Mouse (Mus musculus): ENCODE data around the gene Ddx39b. TPM values are rescaled to one million over a fixed set of nuclear protein-coding genes. Genes with fewer than 3 reads are reported as not detected.

The Ddx39b gene
- polyA plus RNA-seq, 1 experiment from 2014 or later: 385 TPM

DNA sequence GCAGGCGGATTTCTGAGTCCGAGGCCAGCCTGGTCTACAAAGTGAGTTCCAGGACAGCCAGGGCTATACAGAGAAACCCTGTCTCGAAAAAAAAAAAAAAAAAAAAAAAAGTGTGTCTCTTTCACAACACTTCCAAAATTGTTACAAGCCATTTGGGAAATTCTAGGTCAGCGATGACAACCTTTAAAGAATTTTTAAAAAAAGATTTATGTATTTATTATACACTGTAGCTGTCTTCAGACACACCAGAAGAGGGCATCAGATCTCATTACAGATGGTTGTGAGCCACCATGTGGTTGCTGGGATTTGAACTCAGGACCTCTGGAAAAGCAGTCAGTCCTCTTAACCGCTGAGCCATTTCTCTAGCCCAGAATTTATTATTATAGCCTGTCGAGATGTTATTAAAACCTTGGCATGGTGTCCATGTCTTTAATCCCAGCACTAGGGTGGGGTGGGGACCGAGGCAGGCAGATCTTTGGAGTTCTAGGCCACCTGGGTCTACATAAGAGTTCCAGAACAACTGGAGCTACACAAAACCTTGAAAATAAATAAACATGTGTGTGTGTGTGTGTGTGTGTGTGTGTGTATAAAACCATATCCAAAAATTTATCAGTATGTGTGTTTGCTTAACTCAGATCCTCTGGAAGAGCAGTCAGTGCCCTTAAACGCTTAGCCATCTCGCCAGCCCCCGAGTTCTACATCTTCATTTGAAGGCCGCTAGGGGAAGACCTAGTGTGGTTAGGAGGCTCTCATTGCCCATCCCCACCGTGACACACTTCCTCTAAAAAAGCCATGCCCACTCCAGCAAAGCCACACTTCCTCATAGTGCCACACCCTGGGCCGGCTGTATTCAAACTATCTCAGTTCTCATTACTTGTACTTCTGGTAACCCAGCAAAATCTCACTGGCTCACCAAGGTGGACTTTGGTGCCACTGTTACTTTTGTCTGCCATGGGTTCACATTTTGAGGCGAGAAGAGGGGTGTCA, 17.2 kb downstream of the Ddx39b start:
- ATAC-seq (ENCODE audit: low read depth): no peak
- Histone ChIP-seq H3K4me3 (no peak overlapping the region), H3K4me1 (replicated peaks) (peaks cover 12% of the 10 kb centered on the region), H3K36me3 (peaks cover 9% of the 10 kb centered on the region), H3K27me3 (peaks cover 13% of the 10 kb centered on the region), H3K4me2 (no peak overlapping the region), H3K9ac (no peak overlapping the region), H3K27ac (replicated peaks) (no peak overlapping the region), H3K9me3 (no peaks in the 10 kb centered on the region)
- 68% methylated on average over 13 of the region's 14 CpGs for WGBS

DNA sequence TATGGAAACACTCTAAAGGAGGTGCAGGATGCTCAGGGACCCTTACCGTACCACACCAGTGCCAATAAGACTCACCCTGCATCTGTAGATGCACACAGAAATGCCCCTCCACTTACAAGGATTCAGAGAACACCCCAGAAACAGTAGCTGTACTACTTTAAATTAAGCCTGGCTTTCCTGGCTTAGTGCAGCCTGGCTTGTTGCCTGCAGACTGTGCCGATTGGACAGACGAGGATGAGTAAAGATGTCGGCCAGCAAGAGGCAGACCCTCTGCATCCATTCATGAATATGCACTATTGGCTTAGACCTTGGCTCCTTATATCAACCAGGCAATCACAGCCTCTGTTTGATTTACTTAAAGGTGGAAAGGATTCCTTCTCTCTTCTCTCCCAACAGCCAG, 18.1 kb downstream of the Ddx39b start:
- Histone ChIP-seq H3K36me3 (peaks cover under 1% of the 10 kb centered on the region; the same call in 1 of the 2 replicates), H3K4me1 (replicated peaks) (peaks cover 12% of the 10 kb centered on the region), H3K9me3 (no peaks in the 10 kb centered on the region), H3K4me3 (no peak overlapping the region), H3K4me2 (no peak overlapping the region), H3K27ac (replicated peaks) (no peak overlapping the region), H3K9ac (no peak overlapping the region), H3K27me3 (peaks cover 21% of the 10 kb centered on the region)
- 77% methylated on average over 4 of the region's 4 CpGs for WGBS
- ATAC-seq (ENCODE audit: low read depth): no peak

DNA sequence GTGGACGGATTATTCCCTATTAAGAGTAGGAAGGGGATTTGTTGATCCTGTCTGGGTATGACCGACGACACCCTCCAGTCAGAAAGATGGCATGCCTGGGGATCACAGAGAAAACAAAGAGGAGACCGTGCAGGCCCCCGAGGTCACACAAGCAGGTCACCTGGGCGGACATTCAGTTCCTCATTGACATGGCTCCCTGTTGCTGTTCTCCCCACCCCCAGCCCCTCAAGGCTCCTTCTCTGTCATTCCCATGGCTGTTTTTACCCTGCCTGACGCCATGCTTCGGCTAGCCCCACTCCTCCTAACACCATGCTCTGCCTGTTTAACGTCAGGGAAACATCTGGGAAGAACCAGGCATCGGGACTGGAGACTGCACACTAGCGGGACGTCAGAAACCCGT, 20.1 kb downstream of the Ddx39b start:
- WGBS: 79% methylated on average over 13 of the region's 13 CpGs
- Histone ChIP-seq H3K27ac (replicated peaks) (no peak overlapping the region), H3K4me3 (no peak overlapping the region), H3K9me3 (no peaks in the 10 kb centered on the region), H3K27me3 (peaks cover 21% of the 10 kb centered on the region), H3K4me2 (no peak overlapping the region), H3K9ac (no peak overlapping the region), H3K4me1 (replicated peaks) (peaks cover 12% of the 10 kb centered on the region), H3K36me3 (no peaks in the 10 kb centered on the region)
- no peak for ATAC-seq (ENCODE audit: low read depth)

DNA sequence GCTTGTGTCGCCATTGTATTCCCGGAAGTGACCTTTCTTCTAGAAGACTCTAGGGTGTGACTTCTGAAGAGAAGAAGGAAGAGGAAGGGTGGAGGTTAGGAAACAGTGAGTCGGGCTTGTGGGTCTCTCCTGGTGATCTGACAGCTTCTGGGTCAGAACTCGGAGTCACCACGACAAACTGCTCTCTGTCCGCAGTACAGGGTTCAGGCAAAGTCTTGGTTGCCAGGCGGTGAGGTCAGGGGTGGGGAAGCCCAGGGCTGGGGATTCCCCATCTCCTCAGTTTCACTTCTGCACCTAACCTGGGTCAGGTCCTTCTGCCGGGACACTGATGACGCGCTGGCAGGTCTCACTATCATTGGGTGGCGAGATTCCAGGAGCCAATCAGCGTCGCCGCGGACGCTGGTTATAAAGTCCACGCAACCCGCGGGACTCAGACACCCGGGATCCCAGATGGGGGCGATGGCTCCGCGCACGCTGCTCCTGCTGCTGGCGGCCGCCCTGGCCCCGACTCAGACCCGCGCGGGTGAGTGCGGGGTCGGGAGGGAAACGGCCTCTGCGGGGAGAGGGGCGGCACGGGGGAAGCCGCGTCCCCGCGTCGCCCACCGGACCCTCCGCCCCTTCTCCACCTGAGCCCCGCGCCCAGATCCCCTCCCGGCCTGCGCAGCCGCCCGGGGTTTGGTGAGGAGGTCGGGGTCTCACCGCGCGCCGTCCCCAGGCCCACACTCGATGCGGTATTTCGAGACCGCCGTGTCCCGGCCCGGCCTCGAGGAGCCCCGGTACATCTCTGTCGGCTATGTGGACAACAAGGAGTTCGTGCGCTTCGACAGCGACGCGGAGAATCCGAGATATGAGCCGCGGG, 21.3 kb downstream of the Ddx39b start, which contains the start of gene H2-D1:
TSS of gene H2-D1 (plus strand) at position 67 of the 859 bp plus-strand sequence.
- Histone ChIP-seq H3K9ac (peak within 1 kb of the TSS; percentile 79), H3K4me2 (peak within 1 kb of the TSS; percentile 81), H3K4me1 (replicated peaks) (peaks cover 10% of the 10 kb centered on the region), H3K27me3 (peaks cover 21% of the 10 kb centered on the region), H3K9me3 (no peaks in the 10 kb centered on the region), H3K4me3 (peak within 1 kb of the TSS; percentile 66), H3K27ac (replicated peaks) (no peak within 1 kb of the TSS), H3K36me3 (no peaks in the 10 kb centered on the region)
- peak; percentile 94 for ATAC-seq (ENCODE audit: low read depth)
- under 1% methylated on average over 72 of the region's 73 CpGs for WGBS

DNA sequence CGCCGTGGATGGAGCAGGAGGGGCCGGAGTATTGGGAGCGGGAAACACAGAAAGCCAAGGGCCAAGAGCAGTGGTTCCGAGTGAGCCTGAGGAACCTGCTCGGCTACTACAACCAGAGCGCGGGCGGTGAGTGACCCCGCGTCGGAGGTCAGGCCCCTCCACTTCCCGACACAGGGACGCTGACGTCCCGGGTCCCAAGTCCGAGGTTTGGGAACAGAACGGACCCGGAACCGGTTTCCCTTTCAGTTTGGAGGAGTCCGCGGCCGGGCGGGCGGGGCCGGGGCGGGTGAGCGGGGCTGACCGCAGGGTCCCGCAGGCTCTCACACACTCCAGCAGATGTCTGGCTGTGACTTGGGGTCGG, 22.0 kb downstream of the Ddx39b start:
- ATAC-seq (ENCODE audit: low read depth): peak; percentile 62
- Histone ChIP-seq H3K4me1 (replicated peaks) (peaks cover 8% of the 10 kb centered on the region; the same call in 1 of the 2 replicates), H3K27me3 (peaks cover 21% of the 10 kb centered on the region), H3K27ac (replicated peaks) (no peak overlapping the region), H3K36me3 (no peaks in the 10 kb centered on the region), H3K9ac (peak overlapping the region; percentile 79), H3K9me3 (no peaks in the 10 kb centered on the region), H3K4me3 (peak overlapping the region; percentile 66), H3K4me2 (peak overlapping the region; percentile 81)
- under 1% methylated on average over 31 of the region's 31 CpGs for WGBS

DNA sequence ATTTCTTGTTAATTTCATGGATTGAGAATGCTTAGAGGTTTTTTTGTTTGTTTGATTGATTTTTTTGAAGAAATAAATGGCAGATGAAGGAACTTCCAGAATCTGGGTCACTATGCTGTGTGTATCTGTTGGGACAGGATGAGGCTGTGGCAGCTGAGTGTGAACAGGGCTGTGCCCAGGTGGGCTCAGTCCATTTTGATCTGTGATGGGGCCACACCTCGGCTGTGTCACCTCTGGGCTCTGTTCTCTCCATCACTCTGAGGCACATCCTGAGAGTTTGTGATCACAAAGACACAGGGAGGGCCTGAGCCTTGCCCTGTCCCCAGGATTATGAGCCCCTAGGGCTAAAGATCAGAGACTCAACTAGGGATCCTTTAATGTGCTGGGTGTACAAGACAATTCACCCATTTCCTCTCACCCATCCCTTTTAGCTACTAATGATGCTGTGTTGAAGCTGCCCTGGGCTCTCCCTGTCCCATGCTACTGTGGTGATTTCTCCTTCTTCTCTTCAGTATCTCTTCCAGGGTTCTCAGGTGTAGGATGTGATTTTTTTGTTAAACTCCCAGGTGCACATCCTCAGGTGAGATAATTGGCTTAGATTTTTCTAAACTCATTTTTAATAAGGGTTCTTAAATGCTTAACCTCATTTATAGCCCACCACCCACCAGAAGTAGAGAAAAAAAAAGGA, 26.0 kb downstream of the Ddx39b start:
- ATAC-seq (ENCODE audit: low read depth): no peak
- no peak overlapping the region for H3K4me3 ChIP-seq

DNA sequence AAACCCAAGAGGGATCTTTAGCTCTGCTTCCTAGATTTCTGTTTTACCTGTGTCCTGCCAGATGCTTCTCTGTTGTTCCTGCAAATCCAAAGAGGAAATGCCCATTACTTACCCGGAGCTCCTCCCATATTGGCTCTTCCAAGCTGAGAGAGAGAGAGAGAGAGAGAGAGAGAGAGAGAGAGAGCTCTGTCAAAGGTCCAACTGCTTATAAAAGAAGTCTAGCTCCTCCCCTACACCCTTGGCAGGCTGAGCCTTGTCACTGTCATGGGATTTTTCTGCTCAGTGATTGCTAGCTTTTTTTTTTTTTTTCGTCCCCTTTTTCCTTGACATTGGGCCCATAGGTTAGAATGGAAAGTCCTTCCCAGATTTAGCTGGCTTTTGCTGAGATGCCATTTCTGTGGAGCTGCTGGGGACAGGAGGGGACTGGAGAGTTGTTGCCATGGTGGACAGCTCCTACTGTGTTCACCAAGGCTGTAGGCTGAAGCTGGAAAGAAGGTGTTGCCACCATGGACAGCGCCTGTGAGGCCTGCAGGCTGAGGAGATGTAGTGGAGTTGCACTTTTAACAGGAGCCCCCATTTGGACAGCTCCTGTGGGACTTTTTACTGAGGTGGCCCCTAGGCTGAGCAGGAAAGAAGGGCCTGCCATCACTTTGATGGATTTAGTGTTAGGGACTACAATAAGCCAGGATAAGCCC, 28.3 kb downstream of the Ddx39b start:
- WGBS: 35% methylated on average over 3 of the region's 3 CpGs
- H3K27ac ChIP-seq (replicated peaks): no peak overlapping the region
- no peak for ATAC-seq (ENCODE audit: low read depth)
- no peaks in the 10 kb centered on the region for H3K36me3 ChIP-seq
- no peaks in the 10 kb centered on the region for H3K27me3 ChIP-seq
- 0 out of 2 replicates have a peak, but pooled peaks cover 3% of the 10 kb centered on the region for H3K9me3 ChIP-seq
- no peaks in the 10 kb centered on the region for H3K4me1 ChIP-seq (replicated peaks)
- H3K4me3 ChIP-seq: no peak overlapping the region
- H3K4me2 ChIP-seq: no peak overlapping the region
- H3K9ac ChIP-seq: no peak overlapping the region

More for the DNA sequence above, 26.0 kb downstream of the Ddx39b start:
- Histone ChIP-seq H3K9me3 (no peaks in the 10 kb centered on the region), H3K4me2 (no peak overlapping the region), H3K27me3 (peaks cover 9% of the 10 kb centered on the region), H3K36me3 (no peaks in the 10 kb centered on the region), H3K27ac (replicated peaks) (no peak overlapping the region), H3K9ac (no peak overlapping the region), H3K4me1 (replicated peaks) (peaks cover 5% of the 10 kb centered on the region; the same call in 1 of the 2 replicates)
- WGBS: 64% methylated on average over 1 of the region's 1 CpGs

DNA sequence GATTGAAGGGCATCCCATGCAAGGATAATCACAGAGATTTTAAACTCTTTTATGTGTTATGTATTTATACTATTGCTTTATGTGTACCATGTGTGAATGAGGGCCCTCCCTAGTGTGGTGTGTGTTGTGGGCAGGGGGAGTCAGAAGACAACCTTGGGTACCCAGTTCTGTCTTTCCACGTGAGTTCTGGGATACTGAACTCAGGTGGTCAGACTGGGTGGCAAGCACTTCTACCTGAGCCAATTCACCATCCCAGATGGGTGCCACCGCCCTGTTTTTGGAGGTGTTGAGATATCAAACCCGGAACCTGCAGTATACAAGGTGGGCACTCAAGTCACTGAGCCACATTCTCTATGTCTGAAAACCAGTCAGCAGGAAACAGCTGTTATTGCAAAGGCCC, 30.7 kb downstream of the Ddx39b start:
- no peak for ATAC-seq (ENCODE audit: low read depth)
- 69% methylated on average over 3 of the region's 3 CpGs for WGBS
- Histone ChIP-seq H3K4me2 (no peak overlapping the region), H3K9ac (no peak overlapping the region), H3K9me3 (0 out of 2 replicates have a peak, but pooled peaks cover 3% of the 10 kb centered on the region), H3K36me3 (no peaks in the 10 kb centered on the region), H3K27ac (replicated peaks) (no peak overlapping the region), H3K4me3 (no peak overlapping the region), H3K27me3 (peaks cover 18% of the 10 kb centered on the region), H3K4me1 (replicated peaks) (no peaks in the 10 kb centered on the region)

DNA sequence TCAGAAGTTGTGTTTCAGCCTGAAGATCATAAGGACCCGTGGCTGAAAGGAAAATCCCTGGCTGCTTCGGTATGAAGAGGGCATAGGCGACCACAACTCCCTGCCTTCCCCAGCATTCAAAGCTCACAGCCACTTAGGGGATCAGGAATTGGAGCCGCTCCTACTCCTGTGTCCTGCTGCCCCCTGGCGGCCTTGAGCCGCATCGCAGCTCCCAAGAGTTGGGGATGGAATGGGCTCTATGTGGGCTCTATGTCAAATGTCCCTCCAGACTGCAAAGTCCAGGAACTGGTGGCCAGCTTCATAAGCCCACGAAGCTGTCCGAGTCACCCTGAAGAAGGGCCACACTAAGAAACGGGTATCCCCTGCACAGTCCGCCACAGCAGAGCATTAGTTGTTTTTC, 33.2 kb downstream of the Ddx39b start:
- 8% methylated on average over 11 of the region's 11 CpGs for WGBS
- Histone ChIP-seq H3K27ac (replicated peaks) (no peak overlapping the region), H3K9me3 (0 out of 2 replicates have a peak, but pooled peaks cover 3% of the 10 kb centered on the region), H3K4me1 (replicated peaks) (no peaks in the 10 kb centered on the region), H3K9ac (no peak overlapping the region), H3K4me3 (no peak overlapping the region), H3K27me3 (peaks cover 18% of the 10 kb centered on the region), H3K36me3 (no peaks in the 10 kb centered on the region), H3K4me2 (no peak overlapping the region)
- peak; percentile 74 for ATAC-seq (ENCODE audit: low read depth)

DNA sequence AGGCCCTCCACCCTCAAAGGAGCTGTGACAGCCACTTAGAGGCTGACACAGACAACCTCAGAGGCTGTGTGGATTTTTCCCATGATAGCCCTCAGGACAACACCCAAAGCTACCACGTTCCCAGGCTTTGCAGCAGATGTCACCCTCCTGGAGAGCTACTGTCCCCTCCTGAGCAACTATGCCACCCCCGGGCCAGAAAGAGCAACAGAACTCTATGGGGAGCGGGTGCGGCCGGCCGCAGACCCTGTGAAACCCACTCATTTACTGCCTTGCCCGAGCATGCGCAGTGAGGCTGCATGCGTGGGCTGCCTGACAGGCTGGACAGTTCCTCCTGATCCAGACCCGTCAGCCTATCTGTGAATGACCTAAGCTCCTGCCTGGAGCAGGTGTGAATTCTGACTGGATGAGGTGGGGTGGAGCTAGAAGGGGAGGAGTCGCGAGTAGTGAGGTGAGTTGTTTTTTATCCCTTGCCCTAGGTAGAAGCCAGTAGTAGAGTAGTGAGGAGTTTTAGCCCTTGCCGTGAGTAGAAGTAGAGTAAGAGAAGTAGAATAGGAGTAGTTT, 34.8 kb downstream of the Ddx39b start:
- Histone ChIP-seq H3K9me3 (0 out of 2 replicates have a peak, but pooled peaks cover 3% of the 10 kb centered on the region), H3K27me3 (peaks cover 18% of the 10 kb centered on the region), H3K9ac (peak overlapping the region; percentile 52; the same call in 1 of the 2 replicates), H3K4me2 (peak overlapping the region; percentile 40), H3K4me1 (replicated peaks) (no peaks in the 10 kb centered on the region), H3K36me3 (no peaks in the 10 kb centered on the region), H3K4me3 (no peak overlapping the region), H3K27ac (replicated peaks) (no peak overlapping the region)
- 27% methylated on average over 13 of the region's 13 CpGs for WGBS
- no peak for ATAC-seq (ENCODE audit: low read depth)

DNA sequence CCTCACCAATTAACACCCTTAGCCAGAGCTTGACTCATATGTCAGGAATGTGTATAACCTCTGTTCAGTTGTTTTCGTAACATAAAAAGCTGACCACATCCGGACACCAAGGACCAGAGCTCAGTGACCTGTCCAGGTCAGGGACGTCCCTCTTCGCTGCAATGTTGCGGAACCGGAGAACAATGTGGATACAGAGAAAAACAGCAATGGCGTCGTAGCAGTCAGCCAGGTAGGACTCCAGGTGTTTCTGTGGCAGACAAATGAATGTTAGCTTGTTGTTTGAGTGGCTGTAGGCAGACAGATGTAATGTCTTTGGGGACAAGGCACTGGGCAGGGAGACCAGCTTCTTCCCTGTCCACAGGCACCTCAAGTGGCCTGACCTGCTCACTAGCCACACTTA, 36.5 kb downstream of the Ddx39b start:
- 0 out of 2 replicates have a peak, but pooled peaks cover 3% of the 10 kb centered on the region for H3K9me3 ChIP-seq
- no peak for ATAC-seq (ENCODE audit: low read depth)
- no peak overlapping the region for H3K27ac ChIP-seq (replicated peaks)
- no peaks in the 10 kb centered on the region for H3K4me1 ChIP-seq (replicated peaks)
- peaks cover 18% of the 10 kb centered on the region for H3K27me3 ChIP-seq
- H3K9ac ChIP-seq: no peak overlapping the region
- WGBS: 89% methylated on average over 8 of the region's 8 CpGs
- no peak overlapping the region for H3K4me2 ChIP-seq
- no peaks in the 10 kb centered on the region for H3K36me3 ChIP-seq
- H3K4me3 ChIP-seq: no peak overlapping the region
